Comparison of ENCODE assay signal across 26 mouse cellular contexts in the genomic region with DNA sequence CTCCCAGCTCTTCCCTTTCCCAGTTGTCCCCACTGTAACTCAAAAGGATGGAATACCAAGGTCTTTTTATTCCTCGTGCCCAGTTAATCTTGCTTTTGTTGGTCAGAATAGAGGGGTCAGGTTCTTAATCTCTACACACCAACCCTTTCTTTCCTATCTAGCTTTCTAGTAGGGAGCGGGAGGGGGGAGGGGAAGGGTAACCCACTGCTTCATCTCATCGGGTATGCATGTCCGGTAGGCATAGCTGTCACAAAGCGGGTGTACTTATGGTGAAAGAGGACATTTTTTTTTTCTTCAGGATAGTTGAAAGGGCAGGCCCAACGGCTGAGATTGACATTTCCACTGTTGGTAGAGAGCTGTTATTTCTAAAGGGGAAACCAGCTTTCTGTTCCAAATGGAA. TPM values are rescaled to one million over a fixed set of nuclear protein-coding genes. Genes with fewer than 3 reads are reported as not detected.
"Had no signal": no experiment of that assay in that cellular context is flagged by ENCODE, and none has a peak within 500 bp of the region (broad histone marks: within the 10 kb centered on the region; RNA-seq: fewer than 3 reads in every experiment).

No protein-coding gene starts in this region.

- H3K27me3 ChIP-seq: limb, embryonic 13.5 days; liver, embryonic 13.5 days; neural tube, embryonic 12.5 days; neural tube, embryonic 15.5 days; stomach, embryonic 15.5 days had no signal

- H3K27ac ChIP-seq: kidney, postnatal 0 days; limb, embryonic 10.5 days; limb, embryonic 13.5 days; liver, embryonic 13.5 days; macrophage; neural tube, embryonic 12.5 days; neural tube, embryonic 15.5 days; stomach, embryonic 15.5 days had no signal

- H3K4me1 ChIP-seq: limb, embryonic 10.5 days; limb, embryonic 13.5 days; stomach, embryonic 15.5 days had no signal

- ATAC-seq: intestine, postnatal 0 days; lung, postnatal 0 days had no signal

- H3K9ac ChIP-seq: limb, embryonic 13.5 days; liver, embryonic 13.5 days; lung, embryonic 14.5 days; neural tube, embryonic 12.5 days; neural tube, embryonic 15.5 days; stomach, embryonic 15.5 days had no signal

- H3K4me3 ChIP-seq: limb, embryonic 10.5 days; limb, embryonic 13.5 days; liver, embryonic 13.5 days; neural tube, embryonic 12.5 days; neural tube, embryonic 15.5 days; stomach, embryonic 15.5 days had no signal

- H3K4me2 ChIP-seq: limb, embryonic 13.5 days; liver, embryonic 13.5 days; lung, embryonic 14.5 days; neural tube, embryonic 12.5 days; neural tube, embryonic 15.5 days; stomach, embryonic 15.5 days had no signal

- H3K9me3 ChIP-seq: limb, embryonic 10.5 days; limb, embryonic 13.5 days; liver, embryonic 13.5 days; neural tube, embryonic 12.5 days; neural tube, embryonic 15.5 days; stomach, embryonic 15.5 days had no signal

- DNase-seq: kidney, adult 2 months; kidney, postnatal 25 days; liver, embryonic 13.5 days; lung, embryonic 14.5 days; retina, postnatal 1 day; right cerebral cortex, postnatal 25 days; spleen, adult 18-20 months; thymus, postnatal 25 days had no signal

RNA-seq across cellular contexts. Expression of gene Teddm1a, which starts 16.7 kb away (rescaled TPM):
- total RNA-seq: layer of hippocampus, postnatal 14 days; left cerebral cortex, adult 8-10 months; left cerebral cortex, postnatal 25 days; liver, adult 2 months; megakaryocyte, adult 5-6 weeks had no signal
- polyA plus RNA-seq: intestine, embryonic 14.5 days; intestine, postnatal 0 days; kidney, adult 2 months; kidney, embryonic 14.5 days; kidney, postnatal 0 days; limb, embryonic 10.5 days; liver, adult 2 months; liver, embryonic 13.5 days; lung, embryonic 14.5 days; lung, postnatal 0 days; macrophage; neural tube, embryonic 12.5 days; neural tube, embryonic 15.5 days; stomach, embryonic 15.5 days; thymus, postnatal 0 days had no signal

RNA-seq across cellular contexts. Expression of gene Teddm1b, which starts 34.1 kb away (rescaled TPM):
- total RNA-seq: layer of hippocampus, postnatal 14 days; left cerebral cortex, adult 8-10 months; left cerebral cortex, postnatal 25 days had no signal
- polyA plus RNA-seq: intestine, postnatal 0 days; kidney, adult 2 months; large intestine, adult 2 months; macrophage had no signal
